Comparison of ENCODE assay signal across 8 mouse cellular contexts in the genomic region with DNA sequence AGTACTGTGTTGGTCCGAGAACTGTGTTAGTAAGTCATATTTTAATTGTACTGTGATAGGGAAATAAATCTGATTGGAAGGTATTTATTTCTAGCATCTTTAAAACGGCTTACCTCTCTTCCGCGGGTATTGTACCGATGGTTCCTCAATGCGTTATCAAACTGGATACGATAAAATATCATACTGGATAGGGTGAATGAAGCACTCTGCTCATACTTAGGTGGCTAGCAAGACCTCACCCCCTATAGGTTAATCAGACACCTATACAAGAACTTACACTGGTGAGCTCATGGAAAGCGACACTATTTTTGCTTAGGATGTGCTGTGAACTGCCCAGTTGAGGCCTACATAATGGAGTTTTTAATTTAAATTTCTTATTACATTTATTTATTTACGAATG. TPM values are rescaled to one million over a fixed set of nuclear protein-coding genes. Genes with fewer than 3 reads are reported as not detected.
DNase-seq lines count a peak whose midpoint lies in the region; ATAC-seq and TF ChIP-seq lines count a peak whose summit lies in the region.

No protein-coding gene starts in this region.

- 89% methylated on average over 9 of the region's 9 CpGs for WGBS in thymus, adult 2 months
- 71% methylated on average over 9 of the region's 9 CpGs for WGBS in liver, embryonic 11.5 days
- 68% methylated on average over 9 of the region's 9 CpGs for WGBS in stomach, postnatal 0 days

- H3K9me3 ChIP-seq in liver, embryonic 11.5 days (ENCODE audit: control insufficient read depth, low read length), result no peaks in the 10 kb centered on the region
- H3K9me3 ChIP-seq in stomach, postnatal 0 days (ENCODE audit: control insufficient read depth, low read length), result no peaks in the 10 kb centered on the region

- H3K4me1 ChIP-seq in thymus, adult 2 months (replicated peaks; ENCODE audit: control insufficient read depth, insufficient read depth, low read length), result peaks cover 26% of the 10 kb centered on the region
- H3K4me1 ChIP-seq in liver, embryonic 11.5 days (replicated peaks; ENCODE audit: control insufficient read depth, insufficient read depth, low read length), result peaks cover 8% of the 10 kb centered on the region
- peaks cover 2% of the 10 kb centered on the region; the same call in 1 of the 2 replicates for H3K4me1 ChIP-seq in stomach, postnatal 0 days (replicated peaks; ENCODE audit: control insufficient read depth, insufficient read depth)

- no peak for TF ChIP-seq POLR2A in thymus, adult 2 months (IDR thresholded peaks at IDR 0.05; ENCODE audit: control insufficient read depth, extremely low read depth, insufficient read depth, low read length, poor library complexity)

- H3K27me3 ChIP-seq in thymus, adult 2 months (ENCODE audit: control insufficient read depth, insufficient read depth, low read length), result no peaks in the 10 kb centered on the region
- H3K27me3 ChIP-seq in liver, embryonic 11.5 days (replicated peaks; ENCODE audit: control insufficient read depth, insufficient read depth, low read length), result no peaks in the 10 kb centered on the region
- H3K27me3 ChIP-seq in stomach, postnatal 0 days (ENCODE audit: control insufficient read depth, insufficient read depth, low read length), result no peaks in the 10 kb centered on the region

- H3K9ac ChIP-seq in liver, embryonic 11.5 days (ENCODE audit: low read depth, low read length), result peak overlapping the region; percentile 82
- H3K9ac ChIP-seq in stomach, postnatal 0 days (ENCODE audit: low read length), result peak overlapping the region; percentile 60; the same call in 1 of the 2 replicates

- H3K4me2 ChIP-seq in liver, embryonic 11.5 days, result peak overlapping the region; percentile 90
- H3K4me2 ChIP-seq in stomach, postnatal 0 days (replicated peaks; ENCODE audit: low read depth), result peak overlapping the region; percentile 50

- DNase-seq in gastrocnemius, adult 2 months, result no peak
- DNase-seq in gastrocnemius, postnatal 25 days, result no peak
- no peak for DNase-seq in thymus, adult 2 months
- DNase-seq in thymus, postnatal 36 days, result no peak
- DNase-seq in liver, embryonic 11.5 days (ENCODE audit: low spot score), result no peak
- DNase-seq in stomach, postnatal 0 days (ENCODE audit: low spot score), result no peak
- no peak for DNase-seq in frontal cortex, adult 2 months (ENCODE audit: extremely low spot score in 1 of 2, low spot score in 1 of 2)
- DNase-seq in cerebellum, adult 9-11 months, result no peak

- H3K27ac ChIP-seq in gastrocnemius, adult 2 months, result peak overlapping the region; percentile 100
- peak overlapping the region; percentile 87 for H3K27ac ChIP-seq in thymus, adult 2 months (ENCODE audit: control insufficient read depth, insufficient read depth, low read length)
- H3K27ac ChIP-seq in liver, embryonic 11.5 days (ENCODE audit: low read depth, low read length), result peak overlapping the region; percentile 95
- peak overlapping the region; percentile 98 for H3K27ac ChIP-seq in stomach, postnatal 0 days (replicated peaks)

- H3K36me3 ChIP-seq in thymus, adult 2 months (ENCODE audit: control insufficient read depth, insufficient read depth, low read length), result no peaks in the 10 kb centered on the region
- peaks cover 4% of the 10 kb centered on the region; the same call in 1 of the 2 replicates for H3K36me3 ChIP-seq in liver, embryonic 11.5 days (ENCODE audit: control insufficient read depth, insufficient read depth, low read length)
- H3K36me3 ChIP-seq in stomach, postnatal 0 days (ENCODE audit: control insufficient read depth, insufficient read depth, low read length), result peaks cover 9% of the 10 kb centered on the region

- intact Hi-C loops in gastrocnemius, adult 2 months (cut with DNase I), result loop anchor here (2.0 kb wide), 1 partner anchor 51 kb away; no protein-coding TSS in a partner anchor

- no peak for ATAC-seq in liver, embryonic 11.5 days (replicated peaks; ENCODE audit: low FRiP score)
- no peak for ATAC-seq in stomach, postnatal 0 days (ENCODE audit: low FRiP score, low TSS enrichment)

- no peak for TF ChIP-seq EP300 in stomach, postnatal 0 days (optimal IDR thresholded peaks at IDR 0.05)

- no peak for TF ChIP-seq CTCF in gastrocnemius, adult 2 months (IDR thresholded peaks at IDR 0.05)
- no peak for TF ChIP-seq CTCF in thymus, adult 2 months (IDR thresholded peaks at IDR 0.05; ENCODE audit: borderline replicate concordance, control insufficient read depth, extremely low read depth, insufficient read depth, low read length, poor library complexity)
- TF ChIP-seq CTCF in stomach, postnatal 0 days (IDR thresholded peaks at IDR 0.05; ENCODE audit: low read depth), result no peak

- peak overlapping the region; percentile 91 for H3K4me3 ChIP-seq in gastrocnemius, adult 2 months
- no peak overlapping the region for H3K4me3 ChIP-seq in thymus, adult 2 months (ENCODE audit: control insufficient read depth, insufficient read depth, low read length)
- peak overlapping the region; percentile 63 for H3K4me3 ChIP-seq in liver, embryonic 11.5 days (ENCODE audit: low read depth, low read length)
- peak overlapping the region; percentile 69 for H3K4me3 ChIP-seq in stomach, postnatal 0 days (ENCODE audit: low read depth, low read length)

RNA-seq across cellular contexts. Expression of a gene that starts 0.9 kb away (rescaled TPM):
- 10 to 100 TPM; 49.5 to 50.7 TPM for total RNA-seq in gastrocnemius, adult 2 months (2021)
- 10 to 100 TPM; 40.7 to 40.9 TPM for total RNA-seq in gastrocnemius, postnatal 25 days (2021)
- 108 and 136 TPM in 2 replicates for polyA plus RNA-seq in thymus, adult 2 months (2012; rRNA removed)
- polyA plus RNA-seq in liver, embryonic 11.5 days (2014; fragmentation: Nextera tagmentation; extraction: Ambion mirVana), result 77.4 and 80.0 TPM in 2 replicates
- polyA plus RNA-seq in stomach, postnatal 0 days (2015; fragmentation: Nextera tagmentation; extraction: Ambion mirVana), result 76.8 and 86.4 TPM in 2 replicates
- polyA plus RNA-seq in frontal cortex, adult 2 months (2012; rRNA removed), result 86.0 and 101 TPM in 2 replicates

RNA-seq across cellular contexts. Expression of a gene that starts 1.2 kb away (rescaled TPM):
- 10 to 100 TPM; 13.6 to 14.6 TPM for total RNA-seq in gastrocnemius, adult 2 months (2021)
- total RNA-seq in gastrocnemius, postnatal 25 days (2021), result 10 to 100 TPM; 11.4 to 12.0 TPM
- 24.2 and 26.2 TPM in 2 replicates for polyA plus RNA-seq in thymus, adult 2 months (2012; rRNA removed)
- 37.2 and 37.4 TPM in 2 replicates for polyA plus RNA-seq in liver, embryonic 11.5 days (2014; fragmentation: Nextera tagmentation; extraction: Ambion mirVana)
- 29.0 and 31.6 TPM in 2 replicates for polyA plus RNA-seq in stomach, postnatal 0 days (2015; fragmentation: Nextera tagmentation; extraction: Ambion mirVana)
- 26.5 and 27.2 TPM in 2 replicates for polyA plus RNA-seq in frontal cortex, adult 2 months (2012; rRNA removed)

RNA-seq across cellular contexts. Expression of a gene that starts 52.2 kb away (rescaled TPM):
- total RNA-seq in gastrocnemius, adult 2 months (2021), result 100 to 1,000 TPM in 1 of 2 experiments, 10 to 100 TPM in 1; 15.4 to 183 TPM
- total RNA-seq in gastrocnemius, postnatal 25 days (2021), result 10 to 100 TPM in 1 of 2 experiments, 1 to 10 TPM in 1; 8.6 to 11.4 TPM
- 157 and 190 TPM in 2 replicates for polyA plus RNA-seq in thymus, adult 2 months (2012; rRNA removed)
- 2.7 and 4.3 TPM in 2 replicates for polyA plus RNA-seq in liver, embryonic 11.5 days (2014; fragmentation: Nextera tagmentation; extraction: Ambion mirVana)
- polyA plus RNA-seq in stomach, postnatal 0 days (2015; fragmentation: Nextera tagmentation; extraction: Ambion mirVana), result 12.4 and 17.3 TPM in 2 replicates
- polyA plus RNA-seq in frontal cortex, adult 2 months (2012; rRNA removed), result 46.3 and 53.3 TPM in 2 replicates
